Mouse (Mus musculus) limb, embryonic 10.5 days (tissue): ENCODE results near the gene Tbc1d1. TPM values are rescaled to one million over a fixed set of nuclear protein-coding genes. Genes with fewer than 3 reads are reported as not detected.
"Not testable (repeated sequence)": the region's sequence is repeated elsewhere in the genome, so short reads cannot be mapped to it uniquely, and the experiment has no call there.

Experiments used
- DNase-seq: peaks from one replicate; pipeline ENCODE4 v3.0.0-alpha.2; 2017; ENCODE audit warnings: low spot score
- H3K27ac ChIP-seq: fragments of 300-500 bp; sonication (generic); 2 replicates; pipeline ENCODE4 v1.5.1; 2016; ENCODE audit warnings: mild to moderate bottlenecking
- H3K27me3 ChIP-seq: fragments of 300-500 bp; sonication (generic); 2 replicates; pipeline ENCODE4 v1.6.1; 2016; ENCODE audit warnings: low read depth, mild to moderate bottlenecking; ENCODE audit not compliant: poor library complexity, severe bottlenecking
- H3K36me3 ChIP-seq: fragments of 300-500 bp; sonication (generic); 2 replicates; pipeline ENCODE4 v1.6.1; 2016; ENCODE audit warnings: mild to moderate bottlenecking, moderate library complexity
- H3K4me1 ChIP-seq: fragments of 300-500 bp; sonication (generic); 2 replicates; pipeline ENCODE4 v1.6.1; 2016
- H3K4me3 ChIP-seq: fragments of 300-500 bp; sonication (generic); 2 replicates; pipeline ENCODE4 v1.5.1; 2016; ENCODE audit warnings: mild to moderate bottlenecking, moderate library complexity
- H3K9me3 ChIP-seq: fragments of 300-500 bp; sonication (generic); replicated peaks from 2 replicates; pipeline ENCODE4 v1.6.1; 2016; ENCODE audit warnings: mild to moderate bottlenecking
- WGBS: fragments of 180-500 bp; shearing (Covaris S2); methylation state at CpG from one replicate; pipeline ENCODE4 v1.1.7; 2016; 5-methylcytosine and 5-hydroxymethylcytosine counted together
- polyA plus RNA-seq: library from polyadenylated mRNA; unstranded; fragments of >200 nt; fragmentation: Nextera tagmentation; extraction: Ambion mirVana; gene quantifications from 2 replicates; pipeline ENCODE4 v1.2.1, GENCODE M21; 2016

The Tbc1d1 gene
- polyA plus RNA-seq, 1 experiment from 2014 or later = 35.0 TPM

DNA sequence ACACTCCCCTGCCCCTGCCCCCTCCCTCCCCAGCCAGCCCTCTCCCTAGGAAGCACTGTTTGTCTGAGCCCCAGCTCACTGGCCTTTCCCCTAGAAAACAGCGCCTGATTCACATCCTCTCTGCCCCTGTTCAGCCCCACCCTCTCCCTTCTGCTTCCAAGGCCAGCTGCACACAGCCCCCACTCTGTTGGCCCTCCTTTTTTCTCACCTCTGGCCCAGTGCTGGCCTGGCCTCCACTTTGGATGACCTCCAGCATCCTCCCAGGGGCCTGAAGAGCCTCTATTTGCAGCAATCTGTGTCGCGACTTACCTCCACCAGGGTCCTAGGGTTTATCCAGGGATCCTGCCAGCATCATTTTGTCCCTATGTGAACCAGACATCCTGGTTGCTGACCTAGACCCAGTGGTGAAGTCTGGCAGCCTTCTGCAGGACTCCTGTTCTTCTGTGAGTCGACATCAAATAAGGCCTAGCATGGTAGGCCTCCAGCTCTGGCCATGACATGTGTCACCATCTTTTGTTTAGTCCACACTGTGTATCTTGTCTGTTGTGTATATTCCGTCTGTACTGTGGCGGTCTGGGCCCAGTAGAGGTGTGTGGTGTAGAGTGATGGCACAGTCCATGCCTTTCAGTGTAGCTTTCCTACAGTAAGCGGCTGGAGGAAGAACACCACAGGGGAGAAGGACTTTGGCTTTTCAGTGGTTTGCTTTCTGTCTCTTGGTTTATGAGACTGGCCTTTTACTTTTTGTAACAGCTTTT, 170.5 kb downstream of the Tbc1d1 start:
- H3K27me3 ChIP-seq = no peaks in the 10 kb centered on the region
- H3K4me3 ChIP-seq = no peak overlapping the region
- WGBS = 76% methylated on average over 7 of the region's 7 CpGs
- H3K27ac ChIP-seq = peak overlapping the region; percentile 65
- DNase-seq = no peak
- H3K36me3 ChIP-seq = peaks cover 61% of the 10 kb centered on the region
- no peaks in the 10 kb centered on the region for H3K9me3 ChIP-seq
- H3K4me1 ChIP-seq = peaks cover 20% of the 10 kb centered on the region

- H3K27ac ChIP-seq = peak overlapping the region; percentile 11; the same call in 1 of the 2 replicates
- peaks cover 66% of the 10 kb centered on the region for H3K36me3 ChIP-seq
- WGBS = 82% methylated on average over 7 of the region's 7 CpGs
- H3K4me1 ChIP-seq = peaks cover 20% of the 10 kb centered on the region
- no peaks in the 10 kb centered on the region for H3K27me3 ChIP-seq
- no peak overlapping the region for H3K4me3 ChIP-seq
- H3K9me3 ChIP-seq = no peaks in the 10 kb centered on the region
- no peak for DNase-seq
Observed at GRCm38 (mm10) chr5:64327212-64327902, 171.3 kb downstream of the Tbc1d1 start.

DNA sequence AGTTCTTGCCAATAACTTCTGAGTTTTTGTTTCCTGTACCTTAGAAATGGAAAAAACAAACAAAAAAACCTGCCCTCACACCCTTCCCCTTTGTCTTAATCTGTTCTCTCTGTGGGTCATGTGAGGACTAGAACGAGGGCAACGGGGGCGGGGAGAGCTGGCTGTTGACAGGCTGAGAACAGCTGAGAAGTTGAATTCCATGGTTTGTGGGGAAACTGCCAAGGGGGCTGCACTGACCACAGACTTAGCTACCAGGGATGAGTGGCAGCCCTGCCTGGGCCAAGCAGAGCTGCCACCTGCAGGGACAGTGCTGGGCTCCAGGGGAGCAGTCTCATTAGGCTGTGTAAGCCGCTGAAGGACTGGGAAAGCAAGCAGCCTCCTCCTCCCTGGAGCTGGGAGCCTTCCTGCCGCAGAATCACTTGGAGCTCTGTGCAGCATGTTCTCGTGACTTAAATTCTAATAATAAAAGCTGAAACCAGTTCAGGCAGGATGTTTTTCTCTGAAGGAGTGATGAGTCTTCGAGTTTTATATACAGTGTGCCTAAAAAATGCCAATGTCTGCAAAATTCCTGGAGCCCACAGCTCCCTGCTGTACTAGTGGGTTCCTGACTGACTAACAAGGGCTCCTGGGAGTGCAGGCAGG, 180.8 kb downstream of the Tbc1d1 start:
- WGBS = 67% methylated on average over 7 of the region's 7 CpGs
- H3K9me3 ChIP-seq = no peaks in the 10 kb centered on the region
- H3K4me3 ChIP-seq = no peak overlapping the region
- peaks cover 8% of the 10 kb centered on the region; the same call in 1 of the 2 replicates for H3K4me1 ChIP-seq
- H3K36me3 ChIP-seq = peaks cover 43% of the 10 kb centered on the region
- H3K27me3 ChIP-seq = no peaks in the 10 kb centered on the region
- DNase-seq = peak; percentile 35
- H3K27ac ChIP-seq = no peak overlapping the region

GRCm38 (mm10) chr5:64338795-64339194, 182.7 kb downstream of the Tbc1d1 start:
- DNase-seq, H3K27me3 ChIP-seq, H3K27ac ChIP-seq, H3K4me3 ChIP-seq, H3K9me3 ChIP-seq: not testable (repeated sequence)
- WGBS = 80% methylated on average over 6 of the region's 6 CpGs
- Histone ChIP-seq H3K4me1 (peaks cover 12% of the 10 kb centered on the region), H3K36me3 (peaks cover 41% of the 10 kb centered on the region)

- Histone ChIP-seq H3K27me3 (no peaks in the 10 kb centered on the region), H3K9me3 (no peaks in the 10 kb centered on the region), H3K4me1 (peaks cover 15% of the 10 kb centered on the region), H3K27ac (no peak overlapping the region), H3K4me3 (no peak overlapping the region), H3K36me3 (peaks cover 32% of the 10 kb centered on the region)
- WGBS = 86% methylated on average over 3 of the region's 3 CpGs
- no peak for DNase-seq
Observed at GRCm38 (mm10) chr5:64340366-64340765, 184.3 kb downstream of the Tbc1d1 start.

DNA sequence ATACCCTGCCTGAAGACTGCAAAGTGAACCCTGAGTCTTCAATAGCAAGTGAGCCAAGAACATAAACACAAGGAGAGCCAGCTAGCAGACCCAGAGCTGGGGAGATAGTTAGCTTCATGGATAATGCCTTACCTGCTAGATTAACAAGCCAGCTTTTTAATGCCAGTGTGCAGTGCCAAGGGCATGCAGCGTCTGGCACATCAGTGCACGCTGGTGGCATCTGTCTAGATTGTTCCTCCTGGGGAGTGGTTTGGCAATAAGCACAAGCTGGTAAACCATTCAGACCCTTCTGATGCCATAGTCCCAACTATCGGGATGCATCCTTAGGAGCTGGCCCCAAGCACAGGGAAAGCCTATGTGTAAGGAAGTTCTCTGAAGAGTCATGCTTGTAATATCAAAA, 185.6 kb downstream of the Tbc1d1 start:
- no peak overlapping the region for H3K4me3 ChIP-seq
- no peaks in the 10 kb centered on the region for H3K27me3 ChIP-seq
- WGBS = 93% methylated on average over 3 of the region's 3 CpGs
- DNase-seq = no peak
- peak overlapping the region; percentile 7; the same call in 1 of the 2 replicates for H3K27ac ChIP-seq
- no peaks in the 10 kb centered on the region for H3K9me3 ChIP-seq
- peaks cover 14% of the 10 kb centered on the region for H3K4me1 ChIP-seq
- peaks cover 37% of the 10 kb centered on the region for H3K36me3 ChIP-seq

DNA sequence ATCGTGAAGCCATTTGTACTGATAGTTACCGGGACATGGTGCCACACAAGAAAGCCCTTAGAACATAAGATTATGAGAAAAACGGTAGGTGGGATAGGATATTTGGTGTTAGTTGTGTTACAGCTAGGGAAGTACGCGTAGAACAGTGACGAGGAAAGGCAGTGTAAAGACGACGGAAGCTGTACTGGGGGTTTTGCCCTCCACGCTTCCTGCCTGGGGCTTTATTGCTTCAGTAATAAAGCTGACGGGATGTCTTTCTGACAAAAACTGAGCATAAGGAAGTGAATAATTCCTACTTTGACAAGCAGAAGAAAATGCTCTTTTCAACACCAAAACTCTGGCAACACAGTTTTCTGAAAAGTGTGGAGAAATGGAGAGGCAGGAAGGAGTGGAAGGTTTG, 186.0 kb downstream of the Tbc1d1 start:
- peak overlapping the region; percentile 7; the same call in 1 of the 2 replicates for H3K27ac ChIP-seq
- H3K27me3 ChIP-seq = no peaks in the 10 kb centered on the region
- no peak overlapping the region for H3K4me3 ChIP-seq
- no peaks in the 10 kb centered on the region for H3K9me3 ChIP-seq
- 87% methylated on average over 10 of the region's 10 CpGs for WGBS
- peaks cover 10% of the 10 kb centered on the region for H3K4me1 ChIP-seq
- no peak for DNase-seq
- H3K36me3 ChIP-seq = peaks cover 40% of the 10 kb centered on the region

DNA sequence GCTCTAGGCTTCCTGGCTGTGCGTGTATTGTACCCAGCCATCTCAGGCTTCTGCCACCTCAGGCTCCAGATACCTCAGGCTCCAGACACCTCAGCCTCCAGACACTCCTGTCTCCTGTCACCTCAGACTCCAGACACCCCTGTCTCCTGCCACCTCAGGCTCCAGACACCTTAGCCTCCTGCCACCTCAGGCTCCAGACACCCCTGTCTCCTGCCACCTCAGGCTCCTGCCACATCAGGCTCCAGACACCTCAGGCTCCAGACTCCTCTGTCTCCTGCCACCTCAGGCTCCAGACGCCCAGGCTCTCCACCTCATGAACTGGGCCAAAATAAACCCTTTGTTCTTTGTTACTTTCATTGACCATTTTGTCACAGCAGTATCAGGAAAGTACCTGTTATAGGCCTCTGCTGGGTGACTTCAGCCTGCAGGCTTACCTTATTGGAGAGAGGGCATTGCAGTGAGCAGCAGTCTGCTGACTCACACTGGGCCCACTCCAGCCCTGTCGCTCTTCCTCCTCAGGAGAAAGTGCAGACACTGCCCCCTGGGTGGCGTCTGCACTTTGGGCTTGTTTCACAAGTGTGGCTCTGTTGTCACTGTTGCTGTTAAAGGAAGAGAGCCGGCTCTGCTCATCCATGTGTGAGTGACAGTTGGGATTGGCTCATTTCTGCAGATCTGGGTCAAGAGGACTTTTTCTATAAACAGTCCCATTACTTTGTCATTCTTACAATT, 188.0 kb downstream of the Tbc1d1 start:
- H3K27ac ChIP-seq = peak overlapping the region; percentile 22
- 47% methylated on average over 5 of the region's 5 CpGs for WGBS
- no peak for DNase-seq
- H3K36me3 ChIP-seq = peaks cover 52% of the 10 kb centered on the region
- H3K9me3 ChIP-seq = no peaks in the 10 kb centered on the region
- H3K4me1 ChIP-seq = peaks cover 7% of the 10 kb centered on the region
- no peak overlapping the region for H3K4me3 ChIP-seq
- H3K27me3 ChIP-seq = no peaks in the 10 kb centered on the region

- H3K36me3 ChIP-seq = peaks cover 60% of the 10 kb centered on the region
- H3K4me3 ChIP-seq = no peak overlapping the region
- peaks cover 7% of the 10 kb centered on the region for H3K4me1 ChIP-seq
- H3K9me3 ChIP-seq = no peaks in the 10 kb centered on the region
- WGBS = 78% methylated on average over 16 of the region's 16 CpGs
- no peak overlapping the region; the same call in 1 of the 2 replicates for H3K27ac ChIP-seq
- no peak for DNase-seq
- no peaks in the 10 kb centered on the region for H3K27me3 ChIP-seq
Observed at GRCm38 (mm10) chr5:64345181-64345735, 189.2 kb downstream of the Tbc1d1 start.

DNA sequence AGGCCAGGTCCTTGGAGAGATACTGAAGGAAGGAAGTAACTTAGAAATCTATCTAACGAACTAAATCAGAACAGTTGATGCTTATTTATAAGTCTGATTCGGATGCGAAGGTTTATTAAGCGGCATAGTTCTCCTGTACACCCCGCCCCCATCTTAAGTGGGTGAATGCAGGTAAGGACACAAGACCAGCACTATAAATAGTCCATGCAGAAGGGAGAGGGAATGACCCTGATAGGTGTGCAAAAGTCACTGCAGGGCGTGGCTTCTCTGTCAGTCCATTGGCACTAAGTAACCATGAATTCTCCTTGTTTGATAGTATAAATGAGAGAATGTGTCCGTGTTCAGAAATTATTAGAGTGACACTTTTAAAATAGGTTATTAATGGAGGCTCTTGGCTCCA, 189.7 kb downstream of the Tbc1d1 start:
- Histone ChIP-seq H3K27ac (no peak overlapping the region), H3K4me3 (no peak overlapping the region), H3K4me1 (peaks cover 7% of the 10 kb centered on the region), H3K36me3 (peaks cover 62% of the 10 kb centered on the region), H3K27me3 (no peaks in the 10 kb centered on the region), H3K9me3 (no peaks in the 10 kb centered on the region)
- WGBS = 91% methylated on average over 7 of the region's 7 CpGs
- no peak for DNase-seq

DNA sequence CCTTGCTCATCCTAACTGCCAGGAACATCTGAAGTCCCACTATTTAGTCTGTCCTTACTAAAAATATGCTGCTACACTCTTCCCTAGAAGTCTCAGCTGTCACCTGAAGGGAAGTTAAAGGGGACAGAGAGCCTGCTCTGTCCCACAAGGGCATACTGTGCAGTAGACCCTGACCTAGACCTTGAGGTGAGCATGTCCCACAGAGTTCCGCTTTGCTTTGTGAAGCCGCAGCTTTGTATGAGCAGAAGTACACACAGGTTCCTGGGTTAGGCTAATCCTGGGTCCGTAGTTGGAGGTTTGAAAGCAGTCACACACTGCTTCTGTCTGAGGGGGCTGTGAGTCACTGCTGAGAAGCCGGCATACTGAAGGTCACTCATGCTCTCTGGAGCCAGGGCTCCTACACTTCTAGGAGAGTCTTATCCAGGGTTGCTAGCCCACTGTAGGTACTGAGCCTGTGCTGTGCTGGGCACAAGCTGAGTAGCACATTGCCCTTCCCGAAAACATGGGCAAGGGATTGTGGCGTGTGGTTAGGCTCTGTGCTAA, 190.3 kb downstream of the Tbc1d1 start:
- Histone ChIP-seq H3K9me3 (no peaks in the 10 kb centered on the region), H3K4me3 (no peak overlapping the region), H3K27ac (no peak overlapping the region), H3K27me3 (no peaks in the 10 kb centered on the region), H3K36me3 (peaks cover 65% of the 10 kb centered on the region), H3K4me1 (peaks cover 7% of the 10 kb centered on the region)
- no peak for DNase-seq
- 95% methylated on average over 6 of the region's 6 CpGs for WGBS

GRCm38 (mm10) chr5:64348166-64348565, 192.1 kb downstream of the Tbc1d1 start:
- Histone ChIP-seq H3K4me3 (no peak overlapping the region), H3K27ac (no peak overlapping the region), H3K4me1 (peaks cover 3% of the 10 kb centered on the region; the same call in 1 of the 2 replicates), H3K9me3 (no peaks in the 10 kb centered on the region), H3K36me3 (peaks cover 64% of the 10 kb centered on the region), H3K27me3 (no peaks in the 10 kb centered on the region)
- DNase-seq = no peak
- WGBS = 96% methylated on average over 2 of the region's 2 CpGs
